Mouse (Mus musculus) midbrain, embryonic 16.5 days (tissue): ENCODE data around the gene Krt33b. TPM values are rescaled to one million over a fixed set of nuclear protein-coding genes. Genes with fewer than 3 reads are reported as not detected.

ENCODE experiments used
- ATAC-seq: fragments of 200-750 bp; cut with Nextera tagmentation; 2 replicates; pipeline ENCODE4 v1.8.0; 2017; ENCODE audit warnings: moderate TSS enrichment
- H3K27ac ChIP-seq: fragments of 300-500 bp; sonication (generic); 2 replicates; pipeline ENCODE4 v1.5.1; 2014; ENCODE audit warnings: mild to moderate bottlenecking, low read length, mixed read lengths
- H3K27me3 ChIP-seq: fragments of 300-500 bp; sonication (generic); 2 replicates; pipeline ENCODE4 v1.6.1; 2014; ENCODE audit warnings: low read depth, low read length, mixed read lengths; ENCODE audit not compliant: control insufficient read depth, insufficient read depth
- H3K36me3 ChIP-seq: fragments of 300-500 bp; sonication (generic); 2 replicates; pipeline ENCODE4 v1.6.1; 2014; ENCODE audit warnings: mild to moderate bottlenecking, low read length, moderate library complexity, mixed read lengths; ENCODE audit not compliant: control insufficient read depth, insufficient read depth
- H3K4me1 ChIP-seq: fragments of 300-500 bp; sonication (generic); 2 replicates; pipeline ENCODE4 v1.6.1; 2014; ENCODE audit warnings: mild to moderate bottlenecking, low read length, mixed read lengths; ENCODE audit not compliant: control insufficient read depth, insufficient read depth
- H3K4me2 ChIP-seq: fragments of 300-500 bp; sonication (generic); 2 replicates; pipeline ENCODE4 v1.6.1; 2014; ENCODE audit warnings: mild to moderate bottlenecking, low read length, mixed read lengths
- H3K4me3 ChIP-seq: fragments of 300-500 bp; sonication (generic); 2 replicates; pipeline ENCODE4 v1.5.1; 2014; ENCODE audit warnings: low read depth, mild to moderate bottlenecking, low read length, moderate library complexity, mixed read lengths
- H3K9ac ChIP-seq: fragments of 300-500 bp; sonication (generic); 2 replicates; pipeline ENCODE4 v1.6.1; 2014; ENCODE audit warnings: low read depth, low read length, mixed read lengths
- H3K9me3 ChIP-seq: fragments of 300-500 bp; sonication (generic); replicated peaks from 2 replicates; pipeline ENCODE4 v1.6.1; 2014; ENCODE audit warnings: mild to moderate bottlenecking, low read length, mixed read lengths; ENCODE audit not compliant: control insufficient read depth, poor library complexity, severe bottlenecking
- WGBS: fragments of 180-500 bp; shearing (Covaris S2); extraction: QIAGEN DNeasy Blood & Tissue Kit; methylation state at CpG from one replicate; pipeline ENCODE4 v1.1.7; 2014; 5-methylcytosine and 5-hydroxymethylcytosine counted together
- polyA plus RNA-seq: library from polyadenylated mRNA; unstranded; fragments of >200 nt; fragmentation: Nextera tagmentation; extraction: Ambion mirVana; gene quantifications from 2 replicates; pipeline ENCODE4 v1.2.1, GENCODE M21; 2015

Gene Krt33b
- polyA plus RNA-seq: 0.11 TPM in 1 of 2 replicates, not detected in the other

DNA sequence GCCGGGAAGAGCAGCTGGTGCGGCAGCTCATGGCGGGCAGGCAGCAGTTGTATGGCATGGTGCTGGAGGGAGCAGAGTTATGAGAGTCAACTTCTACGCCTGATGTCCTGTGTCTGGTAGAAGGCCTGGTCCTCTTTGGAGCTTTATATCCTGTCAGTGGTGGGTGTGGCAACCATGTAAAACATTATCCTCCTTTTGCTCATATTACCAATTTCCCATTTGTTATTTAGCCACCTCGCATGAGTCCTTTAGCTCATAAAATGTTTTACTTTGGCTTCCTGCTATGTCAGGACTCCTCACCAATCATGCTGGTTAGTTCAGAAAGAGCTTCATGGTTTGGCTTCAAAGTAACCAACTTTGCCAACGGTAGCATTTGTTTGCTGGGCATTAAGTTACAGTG is at the start of gene Krt33b:
Gene Krt33b (minus strand): TSS at position 101 of the 400 bp plus-strand sequence.
- H3K9me3 ChIP-seq: no peaks in the 10 kb centered on the region
- 91% methylated on average over 6 of the region's 6 CpGs for WGBS
- no peak for ATAC-seq
- no peak within 1 kb of the TSS for H3K27ac ChIP-seq
- no peaks in the 10 kb centered on the region for H3K27me3 ChIP-seq
- no peaks in the 10 kb centered on the region for H3K36me3 ChIP-seq
- H3K4me2 ChIP-seq: no peak within 1 kb of the TSS
- no peaks in the 10 kb centered on the region for H3K4me1 ChIP-seq
- no peak within 1 kb of the TSS for H3K4me3 ChIP-seq
- H3K9ac ChIP-seq: no peak within 1 kb of the TSS

DNA sequence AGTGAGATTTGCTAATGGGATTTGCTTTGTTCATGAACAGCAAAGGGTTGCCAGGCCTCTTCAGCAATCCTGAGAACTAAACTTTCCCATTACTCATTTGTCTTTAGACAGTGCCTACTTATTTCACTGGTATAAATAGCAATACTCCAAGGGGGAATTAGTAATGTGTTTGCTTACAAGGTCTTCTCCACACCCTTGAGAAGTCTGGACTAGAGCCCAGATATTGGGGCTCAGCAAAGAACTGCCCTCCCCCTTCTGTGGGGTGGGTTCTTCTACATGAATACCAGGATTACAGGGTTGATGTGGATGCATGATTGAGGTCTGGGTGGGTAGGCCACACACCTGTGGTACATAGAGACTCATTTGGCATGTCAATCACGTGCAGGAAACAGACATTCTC is 44.2 kb upstream of the Krt33b start:
- 61% methylated on average over 1 of the region's 1 CpGs for WGBS
- no peak overlapping the region for H3K4me3 ChIP-seq
- no peak overlapping the region for H3K27ac ChIP-seq
- H3K9me3 ChIP-seq: no peaks in the 10 kb centered on the region
- no peak overlapping the region for H3K4me2 ChIP-seq
- no peaks in the 10 kb centered on the region for H3K36me3 ChIP-seq
- no peak overlapping the region for H3K9ac ChIP-seq
- no peak for ATAC-seq
- no peaks in the 10 kb centered on the region for H3K4me1 ChIP-seq
- no peaks in the 10 kb centered on the region for H3K27me3 ChIP-seq

DNA sequence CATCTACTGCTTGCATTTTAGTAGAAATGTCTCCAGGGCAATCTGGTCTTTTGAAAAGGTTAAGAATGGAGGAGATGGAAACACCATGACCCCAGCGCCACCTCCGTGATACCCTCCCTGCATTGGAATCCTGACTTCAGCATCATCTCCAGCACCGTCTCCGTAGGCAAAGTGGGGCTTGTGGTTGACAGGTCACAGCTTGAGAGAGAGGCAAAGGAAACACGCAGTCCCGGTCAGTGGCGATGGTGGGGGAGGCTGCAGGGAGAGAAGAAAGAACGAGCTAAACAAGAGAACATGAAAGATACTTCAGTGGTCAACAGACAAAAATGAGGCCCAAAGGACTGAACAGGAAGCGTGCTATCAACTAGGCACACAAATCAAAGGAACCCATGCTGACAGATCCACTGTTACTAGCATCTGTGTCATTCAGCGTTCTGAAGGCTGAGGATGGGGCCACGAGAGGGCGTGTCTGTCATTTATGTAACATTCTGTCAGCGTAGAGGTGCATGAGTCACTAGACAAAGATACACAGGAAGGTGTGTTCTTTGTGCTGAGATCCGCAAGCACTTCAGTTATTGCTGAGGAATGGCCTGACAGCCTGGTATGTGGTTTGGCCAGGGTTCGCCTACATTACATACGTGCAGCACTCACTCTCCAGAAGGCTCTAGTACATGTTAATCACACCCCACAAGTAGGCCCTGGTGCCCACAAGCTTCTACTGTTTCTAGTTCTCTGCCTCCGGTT is 37.8 kb upstream of the Krt33b start:
- no peak overlapping the region for H3K9ac ChIP-seq
- H3K27me3 ChIP-seq: no peaks in the 10 kb centered on the region
- no peak for ATAC-seq
- no peaks in the 10 kb centered on the region for H3K36me3 ChIP-seq
- H3K4me1 ChIP-seq: no peaks in the 10 kb centered on the region; the same call in 1 of the 2 replicates
- WGBS: 93% methylated on average over 17 of the region's 17 CpGs
- H3K4me3 ChIP-seq: no peak overlapping the region
- no peak overlapping the region for H3K4me2 ChIP-seq
- H3K9me3 ChIP-seq: no peaks in the 10 kb centered on the region
- no peak overlapping the region for H3K27ac ChIP-seq

DNA sequence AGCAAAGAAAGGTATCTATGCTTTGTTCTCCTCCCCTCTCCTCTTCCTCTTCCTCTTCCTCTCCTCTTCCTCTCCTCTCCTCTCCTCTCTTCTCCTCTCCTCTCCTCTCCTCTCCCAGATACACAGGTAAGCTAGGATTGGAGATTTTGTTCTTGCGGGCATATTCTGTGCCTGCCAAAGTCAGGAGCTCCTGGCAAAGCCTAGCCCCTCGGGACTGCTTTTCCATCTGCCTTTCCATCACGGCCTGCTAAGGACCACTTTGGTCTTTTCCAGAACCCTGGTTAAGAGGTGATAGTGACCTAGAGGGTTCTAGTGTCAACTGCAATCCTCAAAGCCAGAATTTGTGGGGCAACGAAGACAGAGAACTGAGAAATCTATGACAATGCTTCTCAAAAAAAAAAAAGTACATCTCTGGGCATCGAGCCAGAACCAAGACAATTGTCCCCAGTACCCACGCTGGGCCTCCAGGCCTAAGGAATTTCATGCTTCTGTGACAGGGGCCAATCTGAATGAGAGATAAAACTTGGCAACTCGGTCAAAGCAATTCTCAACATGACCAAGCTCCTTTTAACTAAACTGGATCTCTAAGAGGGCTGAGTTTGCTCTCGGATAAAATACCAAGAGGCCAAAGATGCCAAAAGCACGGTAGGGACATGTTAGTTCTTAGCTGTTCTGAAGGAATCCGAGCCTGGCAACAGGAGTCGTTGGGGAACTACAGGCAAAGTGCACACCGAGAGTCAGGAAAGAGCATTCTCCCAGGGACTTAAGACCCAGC is 36.8 kb upstream of the Krt33b start:
- Histone ChIP-seq H3K4me3 (no peak overlapping the region), H3K4me2 (no peak overlapping the region), H3K4me1 (no peaks in the 10 kb centered on the region; the same call in 1 of the 2 replicates), H3K27me3 (no peaks in the 10 kb centered on the region), H3K9me3 (no peaks in the 10 kb centered on the region), H3K9ac (no peak overlapping the region), H3K36me3 (no peaks in the 10 kb centered on the region), H3K27ac (no peak overlapping the region)
- 54% methylated on average over 12 of the region's 12 CpGs for WGBS
- no peak for ATAC-seq

DNA sequence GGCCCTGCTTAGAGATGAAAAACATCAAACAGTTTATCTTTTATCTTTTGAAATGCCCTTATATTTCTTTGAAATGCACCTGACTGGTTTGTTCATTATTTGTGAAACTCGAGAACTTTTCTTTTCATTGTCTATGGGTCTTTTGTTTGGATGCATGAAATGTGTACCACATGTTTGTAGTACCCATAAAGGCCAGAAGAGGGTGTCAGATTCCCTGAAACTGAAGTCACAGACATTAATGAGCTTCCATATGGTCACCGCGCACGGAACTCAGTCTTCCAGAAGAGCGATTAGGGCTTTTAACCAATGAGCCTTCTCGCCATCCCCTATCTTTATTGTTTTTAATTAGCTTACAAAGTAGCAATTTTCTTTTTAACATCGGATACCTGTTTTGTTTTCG is 29.2 kb upstream of the Krt33b start:
- Histone ChIP-seq H3K9ac (no peak overlapping the region), H3K36me3 (no peaks in the 10 kb centered on the region), H3K27me3 (no peaks in the 10 kb centered on the region), H3K4me2 (no peak overlapping the region), H3K27ac (no peak overlapping the region), H3K4me3 (no peak overlapping the region), H3K9me3 (no peaks in the 10 kb centered on the region), H3K4me1 (no peaks in the 10 kb centered on the region)
- no peak for ATAC-seq
- WGBS: 72% methylated on average over 8 of the region's 8 CpGs

DNA sequence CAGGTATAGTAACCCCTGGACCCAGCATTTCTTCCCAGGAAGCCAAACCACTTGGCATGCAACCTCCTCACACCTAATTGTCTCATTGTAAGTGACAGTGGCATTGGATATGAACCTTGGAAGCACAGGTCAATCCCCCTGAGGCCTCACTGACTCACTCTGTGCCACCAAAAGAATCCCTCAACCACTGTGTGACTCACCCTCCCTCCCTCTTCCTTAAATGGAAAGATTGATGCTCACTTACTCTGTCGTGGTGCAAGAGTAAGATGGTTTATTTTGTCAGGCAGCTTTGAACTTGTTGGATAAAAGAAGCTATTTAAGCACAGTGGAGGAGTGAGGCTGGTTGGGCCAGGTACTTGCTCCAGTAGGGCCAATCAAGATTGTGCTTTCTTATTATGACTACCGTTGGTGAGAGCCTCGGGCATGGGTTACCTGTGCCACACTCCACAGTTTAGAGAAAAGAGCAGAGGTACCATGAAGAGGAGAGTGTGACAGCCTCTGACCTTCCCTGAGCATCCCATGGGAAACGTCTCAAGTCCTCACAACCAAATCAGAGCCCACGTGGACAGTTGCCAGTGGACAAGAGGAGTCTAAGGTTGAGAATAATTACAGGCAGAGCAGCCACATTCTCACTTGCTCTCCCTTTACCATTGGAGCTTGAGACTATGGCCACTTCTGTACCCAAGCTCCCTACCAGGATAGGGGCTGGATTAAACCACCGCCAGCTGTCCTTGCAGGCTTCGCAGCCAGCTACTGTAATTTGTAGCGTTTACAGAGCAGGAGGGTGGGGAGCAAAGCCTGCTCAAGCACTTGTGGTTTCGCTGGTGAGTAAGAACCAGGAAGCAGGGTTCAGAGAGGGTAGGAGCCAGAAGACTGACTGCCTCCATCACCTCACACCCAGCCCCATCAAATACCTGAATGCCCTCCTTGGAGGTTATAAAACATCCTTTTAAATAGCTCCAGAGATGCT is 26.3 kb upstream of the Krt33b start:
- H3K27ac ChIP-seq: no peak overlapping the region
- no peaks in the 10 kb centered on the region for H3K27me3 ChIP-seq
- H3K36me3 ChIP-seq: no peaks in the 10 kb centered on the region
- no peak overlapping the region for H3K4me2 ChIP-seq
- no peak overlapping the region for H3K4me3 ChIP-seq
- no peaks in the 10 kb centered on the region for H3K9me3 ChIP-seq
- WGBS: 78% methylated on average over 9 of the region's 9 CpGs
- H3K4me1 ChIP-seq: no peaks in the 10 kb centered on the region
- ATAC-seq: no peak
- H3K9ac ChIP-seq: no peak overlapping the region

DNA sequence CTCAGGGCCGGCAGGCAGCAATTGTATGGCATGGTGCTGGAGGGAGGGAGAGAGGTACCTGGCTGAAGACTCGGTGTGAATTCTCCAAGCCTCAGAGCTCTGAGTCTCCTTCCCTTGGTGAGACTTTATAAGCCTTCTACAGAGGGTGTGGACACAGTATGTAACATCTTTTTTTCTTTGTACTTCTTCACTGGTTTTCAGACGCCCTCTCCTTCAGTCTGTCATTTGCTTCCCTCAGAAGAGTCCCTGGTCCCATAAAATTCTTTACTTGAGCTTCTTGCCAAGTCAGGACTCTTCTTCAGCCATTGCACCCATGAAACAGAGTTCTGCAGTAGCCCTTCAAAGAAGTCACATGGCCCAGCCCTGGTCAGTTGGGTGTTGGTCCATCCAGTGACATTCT is 20.8 kb upstream of the Krt33b start, which contains the start of gene Krt31:
Gene Krt31 (minus strand): TSS at position 101 of the 400 bp plus-strand sequence.
- no peaks in the 10 kb centered on the region for H3K4me1 ChIP-seq
- no peaks in the 10 kb centered on the region for H3K36me3 ChIP-seq
- WGBS: 81% methylated on average over 3 of the region's 3 CpGs
- no peaks in the 10 kb centered on the region for H3K9me3 ChIP-seq
- no peaks in the 10 kb centered on the region for H3K27me3 ChIP-seq
- H3K9ac ChIP-seq: no peak within 1 kb of the TSS
- no peak for ATAC-seq
- no peak within 1 kb of the TSS for H3K4me3 ChIP-seq
- no peak within 1 kb of the TSS for H3K27ac ChIP-seq
- H3K4me2 ChIP-seq: no peak within 1 kb of the TSS

DNA sequence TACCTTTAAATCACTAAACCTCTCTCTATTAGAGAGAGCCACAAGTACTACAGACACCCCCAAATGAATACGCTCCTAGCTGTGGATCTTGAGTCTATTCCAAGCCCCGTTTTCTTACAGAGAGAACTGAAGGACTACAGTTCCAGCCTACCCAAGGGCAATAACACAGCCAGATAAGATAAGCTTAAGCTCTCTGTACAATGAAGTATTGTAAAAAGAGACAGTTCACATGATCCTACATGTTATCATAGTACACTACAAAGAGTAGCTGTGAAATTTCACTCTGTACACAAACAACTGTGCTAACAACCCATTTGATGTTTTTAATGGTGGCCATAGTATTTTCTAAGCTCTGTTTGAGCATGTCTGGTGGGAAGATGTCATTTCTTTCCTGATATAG is 17.5 kb upstream of the Krt33b start:
- 85% methylated on average over 2 of the region's 2 CpGs for WGBS
- no peak overlapping the region for H3K4me2 ChIP-seq
- no peak for ATAC-seq
- no peaks in the 10 kb centered on the region for H3K9me3 ChIP-seq
- H3K4me3 ChIP-seq: no peak overlapping the region
- H3K27ac ChIP-seq: no peak overlapping the region
- H3K4me1 ChIP-seq: no peaks in the 10 kb centered on the region
- H3K27me3 ChIP-seq: no peaks in the 10 kb centered on the region
- no peak overlapping the region for H3K9ac ChIP-seq
- H3K36me3 ChIP-seq: no peaks in the 10 kb centered on the region
